Mouse (Mus musculus) left cerebral cortex, postnatal 36 days (tissue): Measurements from ENCODE around the gene Sh3d19. TPM values are rescaled to one million over a fixed set of nuclear protein-coding genes. Genes with fewer than 3 reads are reported as not detected.
A peak's percentile ranks its signal among the peaks of the same experiment; 100 is the strongest.
"Not testable (repeated sequence)": the region's sequence is repeated elsewhere in the genome, so short reads cannot be mapped to it uniquely, and the experiment has no call there.

Experiments
- DNase-seq, 2 experiments: peaks; one replicate each; pipeline ENCODE4 v3.0.0; 2021 to 2022; ENCODE audit warnings: low spot score in 2 of 2, mixed read lengths in 1 of 2
- intact Hi-C: fragments of 180-260 bp; cut with DNase I; formaldehyde crosslinking; loops from one replicate; pipeline ENCODE4 v1.15.1; 2025
- total RNA-seq, 2 experiments: library from RNA; stranded (reverse); gene quantifications; 2 replicates each; pipeline ENCODE4 v1.2.3; 2021

Sh3d19 gene
- total RNA-seq, 2 experiments from 2014 or later: 17.1 to 17.3 TPM

DNA sequence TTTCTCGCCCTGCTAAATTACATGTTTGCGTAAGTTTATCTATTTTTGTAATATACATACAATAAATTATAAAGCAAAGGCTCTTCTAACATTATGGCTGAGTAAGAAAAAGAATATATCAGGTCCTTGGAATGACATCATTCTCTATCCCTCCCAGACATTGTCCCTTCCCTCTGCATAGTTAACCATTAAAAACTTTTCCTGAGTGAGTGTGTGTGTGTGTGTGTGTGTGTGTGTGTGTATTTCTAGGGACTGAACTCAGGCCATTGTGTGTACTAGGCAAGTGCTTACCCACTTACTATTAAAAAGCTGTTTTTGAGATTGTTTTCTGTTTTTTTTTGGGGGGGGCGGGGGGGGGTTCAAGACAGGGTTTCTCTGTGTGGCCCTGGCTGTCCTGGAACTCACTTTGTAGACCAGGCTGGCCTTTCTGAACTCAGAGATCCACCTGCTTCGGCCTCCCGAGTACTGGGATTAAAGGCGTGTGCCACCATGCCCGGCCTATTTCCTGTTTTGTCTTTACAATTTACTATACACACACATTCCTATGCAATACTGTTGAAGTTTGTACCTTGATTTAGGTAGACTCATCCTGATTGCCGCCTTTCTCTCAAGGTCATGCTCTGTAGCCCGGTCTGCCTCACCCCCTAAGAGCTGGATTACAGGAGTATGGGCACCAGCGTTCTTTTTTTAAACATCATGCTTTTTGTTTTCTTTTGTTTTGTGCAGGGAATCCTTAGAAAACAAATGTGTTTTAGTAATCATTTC is 2.6 kb downstream of the Sh3d19 start:
- intact Hi-C loops: no loop called here
- DNase-seq: no peak

DNA sequence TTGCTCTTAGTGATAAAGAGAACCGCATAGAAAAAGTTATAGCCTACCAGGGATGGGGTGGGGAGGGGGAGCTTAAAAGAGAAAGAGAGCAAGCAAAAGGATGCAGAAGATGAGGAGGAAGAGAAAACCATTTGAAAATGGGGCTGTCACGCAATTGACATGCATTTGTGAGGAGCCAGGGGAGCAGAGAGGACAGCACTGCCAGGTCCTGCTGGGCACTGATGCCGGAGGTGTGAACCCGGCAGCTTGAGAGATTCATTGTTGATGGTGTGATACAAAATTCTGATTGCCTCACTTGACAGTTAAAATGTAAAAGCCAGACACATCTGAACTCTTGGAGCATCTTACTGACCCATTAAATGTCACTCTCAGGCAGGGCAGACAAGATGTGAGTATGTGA is 3.5 kb downstream of the Sh3d19 start:
- intact Hi-C loops: no loop called here
- no peak for DNase-seq

DNA sequence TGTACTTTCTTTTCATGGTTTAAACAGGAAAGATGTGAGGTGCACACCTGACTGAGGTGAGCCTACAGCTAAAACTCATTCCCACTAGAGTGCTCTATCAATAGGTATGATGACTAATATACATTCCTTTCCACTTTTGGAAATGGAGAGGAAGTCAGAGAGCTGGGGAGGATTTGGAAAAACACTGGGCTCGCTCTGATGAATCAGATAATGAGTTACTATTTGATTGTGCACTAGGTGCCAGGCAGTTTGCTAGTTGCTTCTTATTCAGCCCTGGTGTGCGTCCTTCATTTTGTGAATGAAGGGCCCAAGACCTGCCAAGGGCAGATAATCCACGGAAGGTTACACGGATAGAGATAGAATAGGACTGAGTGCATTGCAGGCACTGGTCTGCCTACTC is 9.1 kb downstream of the Sh3d19 start:
- intact Hi-C loops: no loop called here
- no peak for DNase-seq

- intact Hi-C loops, DNase-seq: not testable (repeated sequence)
Measured at GRCm38 (mm10) chr3:85981761-85982160, 10.9 kb downstream of the Sh3d19 start.

DNA sequence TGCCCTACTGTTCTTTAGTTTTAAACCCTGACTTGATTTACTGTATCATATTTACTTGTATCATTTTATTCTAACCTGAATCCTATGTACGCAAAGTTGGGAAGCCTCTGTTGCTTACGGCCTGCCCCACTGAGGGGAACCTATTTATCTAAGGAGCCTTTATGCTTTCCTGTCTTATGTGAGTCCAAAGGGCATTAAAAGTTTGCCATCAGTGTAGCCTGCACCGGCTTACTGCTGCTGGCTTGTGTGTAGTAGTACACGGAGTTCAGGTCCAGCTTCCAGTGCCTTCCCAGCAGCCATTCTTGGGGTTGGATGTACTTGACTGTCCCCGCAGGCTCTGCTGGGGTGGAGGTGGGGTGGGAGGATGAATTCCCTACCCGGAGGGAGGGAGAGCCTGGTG is 13.6 kb downstream of the Sh3d19 start:
- intact Hi-C loops: no loop called here
- DNase-seq: no peak

- no peak for DNase-seq
- intact Hi-C loops: no loop called here
Measured at GRCm38 (mm10) chr3:85987225-85987624, 16.3 kb downstream of the Sh3d19 start.

- no peak for DNase-seq
- intact Hi-C loops: no loop called here
Measured at GRCm38 (mm10) chr3:85991140-85991801, 20.4 kb downstream of the Sh3d19 start.

DNA sequence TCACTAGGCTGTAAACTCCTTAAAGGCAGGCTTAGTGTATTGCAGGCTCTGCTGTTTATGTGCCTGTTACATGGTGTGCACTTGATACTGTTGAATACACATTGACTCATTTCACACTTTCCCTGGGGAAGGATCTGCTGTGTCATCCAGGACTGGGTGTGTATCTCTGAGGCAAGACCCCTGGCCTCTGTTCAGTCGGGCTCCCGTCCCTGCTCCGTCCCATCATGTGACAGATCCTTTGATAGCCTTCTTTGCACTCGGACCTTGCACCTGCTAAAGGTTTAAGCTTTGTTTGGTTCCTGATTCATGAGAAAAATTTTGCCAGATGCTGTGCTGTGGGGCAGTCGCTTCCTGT is 20.9 kb downstream of the Sh3d19 start:
- intact Hi-C loops: no loop called here
- no peak for DNase-seq

GRCm38 (mm10) chr3:85993744-85994143 is 22.8 kb downstream of the Sh3d19 start:
- no peak for DNase-seq
- intact Hi-C loops: no loop called here

DNA sequence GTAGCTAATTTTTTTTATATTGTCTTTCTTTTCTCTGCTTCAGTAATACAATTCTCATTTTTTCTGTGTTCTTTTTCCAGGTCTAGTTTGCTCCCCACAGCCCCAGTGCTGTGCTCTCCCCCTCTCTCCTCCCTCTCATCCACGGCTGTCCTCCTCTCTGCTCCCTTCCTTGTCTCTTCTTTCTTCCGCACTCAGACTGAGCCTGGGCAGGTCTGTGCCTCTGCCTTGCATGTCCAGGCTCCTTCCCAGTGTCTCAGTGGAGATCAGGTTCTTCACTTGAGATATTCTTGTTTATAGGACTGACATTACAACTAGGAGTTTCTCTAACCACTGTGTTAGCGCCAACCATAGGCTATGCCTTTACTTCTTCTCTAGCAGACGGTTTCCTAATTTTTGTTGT is 23.7 kb downstream of the Sh3d19 start:
- intact Hi-C loops: no loop called here
- DNase-seq: no peak

- intact Hi-C loops: no loop called here
- no peak for DNase-seq
Measured at GRCm38 (mm10) chr3:86001271-86001670, 30.4 kb downstream of the Sh3d19 start.

DNA sequence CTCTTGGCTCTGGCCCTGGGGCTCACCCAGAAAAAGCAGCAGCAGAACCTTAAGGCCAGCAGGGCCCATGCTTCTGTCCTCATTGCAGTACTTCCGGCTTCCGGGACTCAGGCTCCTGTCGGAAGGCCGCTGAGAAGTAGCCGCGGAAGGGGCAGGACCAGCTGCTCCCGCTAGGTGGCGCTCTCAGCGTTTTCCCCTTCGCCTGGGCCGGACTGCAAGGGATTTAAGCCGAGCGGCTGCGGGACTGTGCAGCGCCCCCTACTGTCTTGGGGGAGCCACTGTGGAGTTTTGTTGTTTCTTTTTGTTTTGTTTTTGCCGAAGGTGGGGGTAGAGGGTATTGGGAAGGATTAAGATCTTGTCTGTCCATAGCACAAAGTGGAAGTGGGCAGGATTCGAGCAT is 31.5 kb downstream of the Sh3d19 start, which contains the start of gene Prss48:
Gene Prss48 (minus strand): TSS at position 69 of the 400 bp plus-strand sequence.
- intact Hi-C loops: no loop called here
- DNase-seq: no peak

DNA sequence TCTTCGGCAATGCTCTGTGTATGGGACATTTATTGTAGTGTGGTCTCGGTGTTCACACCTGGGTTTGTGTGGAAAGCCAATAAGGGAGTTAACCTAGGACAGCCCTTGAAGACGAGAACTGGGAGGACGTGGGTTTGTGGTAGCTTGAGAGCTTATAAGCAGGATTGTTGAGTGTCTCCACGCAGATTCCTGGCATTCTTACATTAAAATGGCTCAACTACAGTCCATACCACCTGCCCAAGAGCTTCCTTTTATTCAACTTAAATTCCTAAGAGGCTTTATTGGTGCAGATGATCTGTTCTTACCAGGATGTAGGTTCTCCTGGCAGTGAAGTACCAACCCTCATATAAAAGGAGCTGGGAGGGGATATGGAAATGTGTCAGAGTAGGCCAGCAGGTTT is 32.0 kb downstream of the Sh3d19 start:
- no peak for DNase-seq
- intact Hi-C loops: no loop called here

DNA sequence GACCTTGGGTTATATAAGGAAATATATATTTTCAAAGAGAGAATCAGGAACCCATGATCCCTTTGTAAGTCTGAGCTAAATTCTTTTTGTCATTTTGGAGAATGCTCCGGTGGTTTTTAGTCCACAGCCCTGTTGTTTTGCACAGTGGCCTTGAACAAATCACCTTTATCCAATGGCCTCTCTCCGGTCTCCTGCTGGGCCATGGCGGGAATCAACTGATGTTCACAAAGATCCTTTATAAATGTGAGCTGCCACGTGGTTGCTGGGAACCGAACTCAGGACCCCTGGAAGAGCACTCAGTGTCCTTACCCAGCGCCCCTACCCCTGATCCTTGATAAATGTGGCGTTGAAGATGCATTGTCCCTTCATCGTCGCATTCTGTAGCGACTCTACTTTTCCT is 33.8 kb downstream of the Sh3d19 start:
- no peak for DNase-seq
- intact Hi-C loops: no loop called here

DNA sequence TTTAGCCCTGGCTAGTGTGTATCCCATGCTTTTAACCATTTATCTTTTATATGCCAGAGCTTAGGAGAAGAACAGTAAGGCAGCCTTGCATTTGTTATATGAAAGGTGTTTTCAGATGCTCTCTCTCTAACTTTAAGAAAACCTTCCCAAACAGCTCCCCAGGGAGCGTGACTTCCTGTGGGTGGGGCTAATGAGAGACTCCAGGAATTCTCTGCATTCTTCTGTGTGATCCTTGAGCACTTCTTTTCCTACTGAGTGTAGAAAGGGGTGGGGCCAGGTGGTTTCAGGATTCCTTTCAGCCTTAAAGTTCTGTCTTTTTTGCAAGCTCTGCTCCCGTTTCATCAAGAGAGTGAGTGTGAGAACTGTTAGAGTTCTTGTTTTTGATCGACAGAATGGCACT is 39.7 kb downstream of the Sh3d19 start:
- intact Hi-C loops: no loop called here
- DNase-seq: no peak

- intact Hi-C loops: no loop called here
- no peak for DNase-seq
Measured at GRCm38 (mm10) chr3:86011373-86011772, 40.5 kb downstream of the Sh3d19 start.

GRCm38 (mm10) chr3:86011833-86012232 is 40.9 kb downstream of the Sh3d19 start:
- DNase-seq: no peak
- intact Hi-C loops: no loop called here

DNA sequence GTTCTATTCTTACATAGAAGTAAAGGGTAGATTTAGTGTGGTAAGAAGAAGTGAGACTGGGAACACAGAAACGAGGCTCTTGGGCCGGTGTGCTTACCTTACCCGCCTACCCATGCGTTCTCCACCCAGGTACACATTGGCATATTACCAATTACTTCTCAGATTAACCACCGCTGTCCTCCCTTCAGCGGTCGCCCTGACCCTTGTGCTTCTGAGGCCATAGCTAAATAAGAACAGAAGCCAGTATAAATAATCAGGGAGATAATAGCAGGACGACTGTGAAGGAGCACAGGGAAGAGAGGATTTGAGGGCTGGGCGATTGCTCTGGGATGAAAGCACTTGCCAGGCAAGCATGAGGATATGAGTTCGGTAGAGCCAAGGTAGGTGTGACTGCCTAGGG is 42.9 kb downstream of the Sh3d19 start:
- no peak for DNase-seq
- intact Hi-C loops: no loop called here

GRCm38 (mm10) chr3:86016965-86017364 is 46.1 kb downstream of the Sh3d19 start:
- intact Hi-C loops: no loop called here

GRCm38 (mm10) chr3:86017484-86017883 is 46.6 kb downstream of the Sh3d19 start:
- intact Hi-C loops: no loop called here

More at GRCm38 (mm10) chr3:86016965-86017364, 46.1 kb downstream of the Sh3d19 start:
- no peak for DNase-seq

DNA sequence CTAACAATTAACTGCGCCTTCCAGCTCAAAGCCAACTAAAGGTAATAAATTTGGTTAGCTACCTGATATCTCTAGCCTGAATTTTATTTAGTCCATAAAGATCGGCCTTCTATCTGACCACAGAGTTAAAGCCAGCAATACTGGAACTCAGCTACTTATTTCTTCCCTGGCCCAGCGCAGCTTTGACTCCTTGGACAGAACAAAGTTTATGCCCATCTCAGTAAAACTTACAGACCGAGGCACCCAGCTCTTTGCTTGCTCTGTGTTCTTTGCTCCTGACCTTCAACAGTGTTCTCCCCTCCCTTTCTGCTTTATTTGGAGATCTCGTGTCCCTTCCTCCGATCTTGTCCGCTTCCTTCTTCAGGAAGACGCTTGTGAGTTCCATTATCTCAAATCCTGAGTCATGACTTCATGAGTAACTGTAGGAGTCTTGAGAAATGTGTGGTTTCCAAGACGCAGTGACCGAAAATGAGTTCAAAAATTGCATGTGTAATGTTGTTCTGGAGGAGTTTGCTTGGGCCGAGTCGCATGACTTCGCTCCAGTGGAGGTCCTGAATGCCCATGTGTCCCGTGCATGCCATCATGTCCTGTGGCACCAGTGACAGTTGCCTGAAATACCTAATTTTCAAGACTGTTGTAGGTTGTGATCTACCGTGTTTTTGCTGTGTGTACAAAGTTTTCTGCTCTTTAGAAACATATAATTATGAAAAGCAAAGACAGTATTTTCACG is 50.2 kb downstream of the Sh3d19 start:
- DNase-seq: no peak
- intact Hi-C loops: no loop called here

More at GRCm38 (mm10) chr3:86017484-86017883, 46.6 kb downstream of the Sh3d19 start:
- peak; percentile 31 to 32 for DNase-seq
